ENCODE assay signal across 8 mouse cellular contexts in the genomic region with DNA sequence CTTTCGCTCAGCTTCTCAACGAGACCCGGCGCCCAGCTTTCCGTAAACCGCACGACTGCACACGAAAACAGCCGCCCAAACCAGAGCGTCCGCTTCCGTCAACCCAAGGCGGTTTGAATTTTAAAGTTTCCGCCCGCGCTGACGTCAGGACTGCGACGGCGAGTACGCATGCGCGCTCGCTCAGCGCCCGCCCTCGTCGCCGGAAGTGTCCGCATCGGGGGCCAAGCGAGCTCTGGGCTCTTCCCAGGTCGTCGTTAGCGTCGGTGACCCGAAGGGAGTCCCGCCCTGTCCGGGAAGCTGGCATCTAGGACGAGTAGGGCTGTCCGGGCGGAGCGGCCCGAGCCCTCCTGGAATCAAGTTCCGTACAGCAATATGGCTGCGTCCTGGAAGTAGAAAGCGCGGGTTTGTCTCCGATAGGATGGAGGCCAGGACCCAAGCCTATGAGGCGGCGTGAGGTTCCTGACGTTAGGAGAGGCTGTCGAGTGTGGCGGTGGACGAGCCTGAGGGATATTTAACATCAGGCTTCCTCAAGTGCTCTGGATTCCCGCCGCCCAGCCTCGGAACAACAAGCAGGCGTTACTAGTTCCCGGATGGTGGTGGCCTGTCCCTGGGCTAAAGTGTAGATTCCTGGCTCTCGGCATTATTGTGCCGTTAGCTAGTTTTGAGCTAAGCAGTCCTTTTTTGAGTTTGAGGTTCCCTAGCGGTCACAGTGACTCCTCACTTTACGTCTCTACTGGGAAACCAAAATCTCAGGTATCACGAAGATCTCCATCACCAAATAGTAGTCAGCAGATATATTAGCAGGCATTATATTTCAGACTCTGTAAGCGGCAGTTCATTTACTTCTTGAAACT. TPM values are rescaled to one million over a fixed set of nuclear protein-coding genes. Genes with fewer than 3 reads are reported as not detected.
DNase-seq lines count a peak whose midpoint lies in the region; ATAC-seq lines count a peak whose summit lies in the region.

A gene (minus strand): TSS at position 147 of the 854 bp plus-strand sequence.

- under 1% methylated on average over 66 of the region's 66 CpGs for WGBS in forebrain, embryonic 14.5 days
- under 1% methylated on average over 66 of the region's 66 CpGs for WGBS in neural tube, embryonic 15.5 days

- no peaks in the 10 kb centered on the region for H3K9me3 ChIP-seq in forebrain, embryonic 14.5 days (replicated peaks; ENCODE audit: control insufficient read depth, low read length)
- H3K9me3 ChIP-seq in neural tube, embryonic 15.5 days (replicated peaks) = no peaks in the 10 kb centered on the region

- H3K4me1 ChIP-seq in forebrain, embryonic 14.5 days (ENCODE audit: control insufficient read depth, insufficient read depth, low read length) = peaks cover 3% of the 10 kb centered on the region; the same call in 1 of the 2 replicates
- peaks cover 13% of the 10 kb centered on the region for H3K4me1 ChIP-seq in neural tube, embryonic 15.5 days

- H3K36me3 ChIP-seq in forebrain, embryonic 14.5 days (ENCODE audit: control insufficient read depth, insufficient read depth, low read length) = peaks cover 8% of the 10 kb centered on the region
- no peaks in the 10 kb centered on the region for H3K36me3 ChIP-seq in neural tube, embryonic 15.5 days

- ATAC-seq in forebrain, embryonic 14.5 days = peak; percentile 98
- ATAC-seq in neural tube, embryonic 15.5 days (ENCODE audit: low FRiP score) = peak; percentile 98

- peak within 1 kb of the TSS; percentile 57 for H3K4me3 ChIP-seq in forebrain, embryonic 14.5 days (ENCODE audit: low read depth, low read length)
- peak within 1 kb of the TSS; percentile 59 for H3K4me3 ChIP-seq in neural tube, embryonic 15.5 days (replicated peaks)

- H3K4me2 ChIP-seq in forebrain, embryonic 14.5 days (ENCODE audit: low read length) = peak within 1 kb of the TSS; percentile 70
- peak within 1 kb of the TSS; percentile 90 for H3K4me2 ChIP-seq in neural tube, embryonic 15.5 days

- no peaks in the 10 kb centered on the region for H3K27me3 ChIP-seq in forebrain, embryonic 14.5 days (replicated peaks; ENCODE audit: control insufficient read depth, insufficient read depth, low read length)
- no peaks in the 10 kb centered on the region for H3K27me3 ChIP-seq in neural tube, embryonic 15.5 days (replicated peaks)

- intact Hi-C loops in heart, postnatal 14 days (cut with DNase I) = loop anchor here (5.0 kb wide), 1 partner anchor 50 kb away; a partner anchor contains a TSS

- peak; percentile 94 for DNase-seq in ES-CJ7 (ENCODE audit: low read depth, low spot score)
- peak; percentile 95 for DNase-seq in cerebellum, adult 11 months
- DNase-seq in forebrain, embryonic 14.5 days (ENCODE audit: low spot score) = peak; percentile 97
- DNase-seq in heart, postnatal 14 days = peak; percentile 93 to 94
- peak; percentile 90 for DNase-seq in layer of hippocampus, adult 11-12 months (ENCODE audit: low spot score)
- peak; percentile 95 to 97 for DNase-seq in lung, adult 18-20 months
- DNase-seq in testis, postnatal 14 days (ENCODE audit: low spot score) = peak; percentile 92

- peak within 1 kb of the TSS; percentile 78 for H3K9ac ChIP-seq in forebrain, embryonic 14.5 days (ENCODE audit: low read length)
- H3K9ac ChIP-seq in neural tube, embryonic 15.5 days (replicated peaks) = peak within 1 kb of the TSS; percentile 70

- peak within 1 kb of the TSS; percentile 98 for H3K27ac ChIP-seq in forebrain, embryonic 14.5 days (ENCODE audit: low read depth, low read length)
- peak within 1 kb of the TSS; percentile 99 for H3K27ac ChIP-seq in neural tube, embryonic 15.5 days (replicated peaks)

RNA-seq across cellular contexts. Expression of the gene that starts here (rescaled TPM):
- polyA plus RNA-seq in forebrain, embryonic 14.5 days (2014; fragmentation: Nextera tagmentation; extraction: Ambion mirVana) = 22.7 and 25.2 TPM in 2 replicates
- 1 to 10 TPM; 2.4 to 4.1 TPM for total RNA-seq in heart, postnatal 14 days (2021)
- 5.9 and 15.7 TPM in 2 replicates for polyA plus RNA-seq in neural tube, embryonic 15.5 days (2015; fragmentation: Nextera tagmentation; extraction: Ambion mirVana)

Comparison
In these comparisons a context has a peak if more than half of its experiments do, and no peak if none do; other contexts are left out.
1. Peak in every context shown above with its lines: DNase-seq, ATAC-seq, H3K4me3 ChIP-seq and H3K27ac ChIP-seq.